Mouse (Mus musculus) MEL (cell line): ENCODE measurements around the gene Rpl14. TPM values are rescaled to one million over a fixed set of nuclear protein-coding genes. Genes with fewer than 3 reads are reported as not detected.

Experiments used
- DNase-seq: peaks from one replicate; pipeline ENCODE4 v3.0.0; 2011; ENCODE audit warnings: low read depth, low spot score
- H3K27ac ChIP-seq: 2 replicates; pipeline ENCODE4 v1.5.1; 2012; ENCODE audit warnings: low read depth, mild to moderate bottlenecking, control low read depth, low read length, moderate library complexity; ENCODE audit not compliant: control insufficient read depth
- H3K27me3 ChIP-seq, 2 experiments: fragments of 150-350 bp in 1 of 2; sonication (generic) in 1 of 2; 2 replicates each; pipeline ENCODE4 v1.6.1; 2012; ENCODE audit warnings: low read length in 2 of 2, mild to moderate bottlenecking in 2 of 2, improper control_type of control experiment in 1 of 2, moderate library complexity in 1 of 2; ENCODE audit not compliant: insufficient read depth in 2 of 2, control insufficient read depth in 1 of 2
- H3K36me3 ChIP-seq, 2 experiments: 2 replicates each; pipeline ENCODE4 v1.6.1; 2012 to 2014; ENCODE audit warnings: low read length in 2 of 2, improper control_type of control experiment in 1 of 2, inconsistent platforms in 1 of 2, mild to moderate bottlenecking in 1 of 2; ENCODE audit not compliant: insufficient read depth in 2 of 2, control insufficient read depth in 1 of 2
- H3K4me1 ChIP-seq, 2 experiments: fragments of 150-350 bp in 1 of 2; sonication (generic) in 1 of 2; 2 replicates each; pipeline ENCODE4 v1.6.1; 2012; ENCODE audit warnings: low read length in 2 of 2, improper control_type of control experiment in 1 of 2, mild to moderate bottlenecking in 1 of 2; ENCODE audit not compliant: insufficient read depth in 2 of 2, control insufficient read depth in 1 of 2
- H3K4me3 ChIP-seq, 2 experiments: fragments of 150-350 bp in 1 of 2; sonication (generic) in 1 of 2; 2 replicates each; pipeline ENCODE4 v1.5.1; 2012; ENCODE audit warnings: low read depth in 2 of 2, low read length in 2 of 2, mild to moderate bottlenecking in 2 of 2, moderate library complexity in 2 of 2, control low read depth in 1 of 2, improper control_type of control experiment in 1 of 2; ENCODE audit not compliant: control insufficient read depth in 1 of 2, insufficient read depth in 1 of 2
- H3K79me2 ChIP-seq: 2 replicates; pipeline ENCODE4 v1.6.1; 2012; ENCODE audit warnings: mild to moderate bottlenecking, low read length, moderate library complexity; ENCODE audit not compliant: control insufficient read depth, poor library complexity, insufficient read depth
- H3K9ac ChIP-seq: 2 replicates; pipeline ENCODE4 v1.6.1; 2012; ENCODE audit warnings: low read depth, mild to moderate bottlenecking, control low read depth, low read length, moderate library complexity; ENCODE audit not compliant: control insufficient read depth, poor library complexity, severe bottlenecking
- H3K9me3 ChIP-seq: fragments of 150-350 bp; sonication (generic); replicated peaks from 2 replicates; pipeline ENCODE4 v1.6.1; 2012; ENCODE audit warnings: mild to moderate bottlenecking, low read length, improper control_type of control experiment, moderate library complexity; ENCODE audit not compliant: insufficient read depth
- CHD1 ChIP-seq: IDR thresholded peaks from 2 replicates; pipeline ENCODE4 v1.6.1; 2012; ENCODE audit warnings: low read depth, mild to moderate bottlenecking, inconsistent platforms, low read length, improper control_type of control experiment
- ETS1 ChIP-seq: IDR thresholded peaks from 2 replicates; pipeline ENCODE4 v1.6.1; 2012; ENCODE audit warnings: low read depth, mild to moderate bottlenecking, inconsistent platforms, low read length, improper control_type of control experiment, moderate library complexity
- GATA1 ChIP-seq: IDR thresholded peaks from 2 replicates; pipeline ENCODE4 v1.6.1; 2011; ENCODE audit warnings: low read depth, low read length, improper control_type of control experiment
- HCFC1 ChIP-seq: IDR thresholded peaks from 2 replicates; pipeline ENCODE4 v1.6.1; 2012; ENCODE audit warnings: low read depth, mild to moderate bottlenecking, inconsistent platforms, low read length, improper control_type of control experiment, moderate library complexity
- KAT2A ChIP-seq: conservative IDR thresholded peaks from 2 replicates; pipeline ENCODE4 v1.6.1; 2012; ENCODE audit warnings: low read depth, low read length, improper control_type of control experiment, inconsistent platforms
- MEF2A ChIP-seq: IDR thresholded peaks from 2 replicates; pipeline ENCODE4 v1.6.1; 2014; ENCODE audit warnings: low read depth, mild to moderate bottlenecking, inconsistent platforms, low read length, improper control_type of control experiment; ENCODE audit not compliant: poor library complexity, insufficient replicate concordance, severe bottlenecking; ENCODE audit errors: extremely low read depth
- NRF1 ChIP-seq: IDR thresholded peaks from 2 replicates; pipeline ENCODE4 v1.6.1; 2014; ENCODE audit warnings: low read depth, mild to moderate bottlenecking, inconsistent platforms, low read length, improper control_type of control experiment, moderate library complexity; ENCODE audit not compliant: poor library complexity, insufficient read depth, severe bottlenecking
- POLR2A ChIP-seq, 2 experiments: IDR thresholded peaks; 2 replicates each; pipeline ENCODE4 v1.6.1; 2011 to 2012; ENCODE audit warnings: low read length in 2 of 2, mild to moderate bottlenecking in 2 of 2, control low read depth in 1 of 2, improper control_type of control experiment in 1 of 2, low read depth in 1 of 2, moderate library complexity in 1 of 2; ENCODE audit not compliant: control insufficient read depth in 1 of 2, insufficient read depth in 1 of 2, poor library complexity in 1 of 2
- POLR2AphosphoS2 ChIP-seq: IDR thresholded peaks from 2 replicates; pipeline ENCODE4 v1.6.1; 2011; ENCODE audit warnings: low read length, improper control_type of control experiment
- TBP ChIP-seq: IDR thresholded peaks from 2 replicates; pipeline ENCODE4 v1.8.0; 2011; ENCODE audit warnings: low read depth, low read length, improper control_type of control experiment
- TCF12 ChIP-seq: IDR thresholded peaks from 2 replicates; pipeline ENCODE4 v1.6.1; 2014; ENCODE audit warnings: low read depth, mild to moderate bottlenecking, inconsistent platforms, low read length, improper control_type of control experiment, moderate library complexity
- ZC3H11A ChIP-seq: IDR thresholded peaks from 2 replicates; pipeline ENCODE4 v1.6.1; 2012; ENCODE audit warnings: low read depth, mild to moderate bottlenecking, inconsistent platforms, low read length, improper control_type of control experiment
- polyA plus RNA-seq, 2 experiments: library from polyadenylated mRNA; stranded (reverse) in 1 of 2; unstranded in 1 of 2; fragments of >175 nt in 1 of 2; fragments of >200 nt in 1 of 2; gene quantifications; 2 replicates each; pipeline versions ENCODE4 v1.2.1 to v1.2.4; 2012; ENCODE audit warnings: low replicate concordance in 2 of 2, low read depth in 1 of 2; ENCODE audit not compliant: insufficient read length in 2 of 2, insufficient read depth in 1 of 2, missing spikeins in 1 of 2
- total RNA-seq: library from RNA; depleted of rRNA; stranded (reverse); fragments of 300-350 nt; gene quantifications from 2 replicates; pipeline ENCODE4 v1.2.3, GENCODE M21; 2012

The Rpl14 gene
- total and polyA plus RNA-seq, 3 experiments, result 502 to 1,607 TPM; not detected in 1

GRCm38 (mm10) chr9:120571593-120572385, 545 bp downstream of the Rpl14 start:
- H3K36me3 ChIP-seq, result peaks cover 5 to 20% of the 10 kb centered on the region in 2 experiments
- peak overlapping the region; percentile 83 to 90 for H3K4me3 ChIP-seq
- H3K27ac ChIP-seq, result peak overlapping the region; percentile 75
- no peak for DNase-seq
- H3K9ac ChIP-seq, result peak overlapping the region; percentile 96
- TF ChIP-seq POLR2AphosphoS2 (0 out of 2 replicates have a peak, but pooled peaks have one; percentile 7), TCF12 (no peak), CHD1 (peak; percentile 93), KAT2A (0 out of 2 replicates have a peak, but pooled peaks have one; percentile 2), TBP (peak; percentile 1; the same call in 1 of the 2 replicates), MEF2A (no peak), NRF1 (peak; percentile 61; the same call in 1 of the 2 replicates)
- H3K4me1 ChIP-seq, result peaks cover 3 to 22% of the 10 kb centered on the region in 2 experiments; a peak in 3 of 4 replicates
- H3K27me3 ChIP-seq, result no peaks in the 10 kb centered on the region
- no peaks in the 10 kb centered on the region for H3K9me3 ChIP-seq
- peaks cover 23% of the 10 kb centered on the region for H3K79me2 ChIP-seq

- DNase-seq, result peak; percentile 80
- H3K4me1 ChIP-seq, result peaks cover 3 to 20% of the 10 kb centered on the region in 2 experiments; a peak in 3 of 4 replicates
- TF ChIP-seq POLR2A (IDR thresholded peaks at IDR 0.05; ENCODE audit: control insufficient read depth in 1 of 2, insufficient read depth in 1 of 2, low read depth in 1 of 2, low read length in 2 of 2, poor library complexity in 1 of 2), result peak in 1 of 2 experiments; percentile 50; a peak in 2 of 4 replicates
- TF ChIP-seq ZC3H11A, result no peak
- TF ChIP-seq ETS1, result 0 out of 2 replicates have a peak, but pooled peaks have one; percentile 12
- no peak for TF ChIP-seq NRF1
- no peak for TF ChIP-seq HCFC1
- TF ChIP-seq TBP, result no peak
- TF ChIP-seq GATA1, result peak; percentile 37; the same call in 1 of the 2 replicates
- H3K9ac ChIP-seq, result no peak overlapping the region
- no peaks in the 10 kb centered on the region for H3K9me3 ChIP-seq
- no peak overlapping the region for H3K4me3 ChIP-seq
- peaks cover 5 to 22% of the 10 kb centered on the region in 2 experiments for H3K36me3 ChIP-seq
- peak overlapping the region; percentile 58 for H3K27ac ChIP-seq
- no peaks in the 10 kb centered on the region for H3K27me3 ChIP-seq
- peaks cover 25% of the 10 kb centered on the region for H3K79me2 ChIP-seq
Observed at GRCm38 (mm10) chr9:120575748-120576661, 4.8 kb downstream of the Rpl14 start.
